ENCODE assay signal across 8 mouse cellular contexts in genomic region chr11:88180467-88180958, GRCm38 (mm10). TPM values are rescaled to one million over a fixed set of nuclear protein-coding genes. Genes with fewer than 3 reads are reported as not detected.
A peak's percentile ranks its signal among the peaks of the same experiment; 100 is the strongest.
DNase-seq lines count a peak whose midpoint lies in the region; ATAC-seq and TF ChIP-seq lines count a peak whose summit lies in the region.

No protein-coding gene starts in this region.

- peak overlapping the region; percentile 46 for H3K4me3 ChIP-seq in E14TG2a.4 (replicated peaks; ENCODE audit: low read length)
- H3K4me3 ChIP-seq in limb, embryonic 14.5 days (replicated peaks; ENCODE audit: low read length): no peak overlapping the region
- H3K4me3 ChIP-seq in stomach, postnatal 0 days (ENCODE audit: low read depth, low read length): no peak overlapping the region

- H3K9me3 ChIP-seq in E14TG2a.4 (ENCODE audit: low read length): no peaks in the 10 kb centered on the region
- H3K9me3 ChIP-seq in limb, embryonic 14.5 days (ENCODE audit: control insufficient read depth, low read length): no peaks in the 10 kb centered on the region
- no peaks in the 10 kb centered on the region for H3K9me3 ChIP-seq in stomach, postnatal 0 days (ENCODE audit: control insufficient read depth, low read length)

- ATAC-seq in limb, embryonic 14.5 days (ENCODE audit: low FRiP score, low read depth): peak; percentile 74
- ATAC-seq in stomach, postnatal 0 days (ENCODE audit: low FRiP score, low TSS enrichment): peak; percentile 67
- no peak for ATAC-seq in granulocyte monocyte progenitor cell, adult 5-6 weeks (replicated peaks; ENCODE audit: poor library complexity, severe bottlenecking)

- peak overlapping the region; percentile 92 for H3K27ac ChIP-seq in limb, embryonic 14.5 days (replicated peaks; ENCODE audit: low read depth, low read length)
- H3K27ac ChIP-seq in stomach, postnatal 0 days (replicated peaks): peak overlapping the region; percentile 86

- no peak for TF ChIP-seq POLR2A in limb, embryonic 14.5 days (IDR thresholded peaks at IDR 0.05; ENCODE audit: borderline replicate concordance, extremely low read depth, insufficient read depth, insufficient read length)

- 4% methylated on average over 6 of the region's 6 CpGs for WGBS in limb, embryonic 14.5 days
- WGBS in stomach, postnatal 0 days: 21% methylated on average over 6 of the region's 6 CpGs

- peak; percentile 68 to 71 for DNase-seq in cerebellum, postnatal 10 days
- no peak for DNase-seq in cerebellum, adult 11-12 months
- DNase-seq in gastrocnemius, postnatal 36 days: peak; percentile 54 to 68
- peak; percentile 81 for DNase-seq in limb, embryonic 14.5 days (ENCODE audit: low spot score)
- DNase-seq in stomach, postnatal 0 days (ENCODE audit: low spot score): no peak
- no peak for DNase-seq in urinary bladder, postnatal 4 days (ENCODE audit: low spot score in 2 of 2)

- H3K27me3 ChIP-seq in E14TG2a.4 (ENCODE audit: insufficient read depth, low read length): peaks cover 37% of the 10 kb centered on the region
- no peaks in the 10 kb centered on the region for H3K27me3 ChIP-seq in limb, embryonic 14.5 days (ENCODE audit: control insufficient read depth, insufficient read depth, low read length)
- H3K27me3 ChIP-seq in stomach, postnatal 0 days (ENCODE audit: control insufficient read depth, insufficient read depth, low read length): no peaks in the 10 kb centered on the region

- H3K4me1 ChIP-seq in E14TG2a.4 (replicated peaks; ENCODE audit: low read depth, low read length): peaks cover 65% of the 10 kb centered on the region
- peaks cover 31% of the 10 kb centered on the region for H3K4me1 ChIP-seq in limb, embryonic 14.5 days (ENCODE audit: control insufficient read depth, insufficient read depth, low read length)
- H3K4me1 ChIP-seq in stomach, postnatal 0 days (replicated peaks; ENCODE audit: control insufficient read depth, insufficient read depth): peaks cover 4% of the 10 kb centered on the region; the same call in 1 of the 2 replicates

- TF ChIP-seq EP300 in stomach, postnatal 0 days (optimal IDR thresholded peaks at IDR 0.05): no peak

- H3K36me3 ChIP-seq in E14TG2a.4 (ENCODE audit: insufficient read depth, low read length): peaks cover 4% of the 10 kb centered on the region; the same call in 1 of the 2 replicates
- H3K36me3 ChIP-seq in limb, embryonic 14.5 days (ENCODE audit: control insufficient read depth, insufficient read depth, low read length): peaks cover 42% of the 10 kb centered on the region
- peaks cover 5% of the 10 kb centered on the region; the same call in 1 of the 2 replicates for H3K36me3 ChIP-seq in stomach, postnatal 0 days (ENCODE audit: control insufficient read depth, insufficient read depth, low read length)

- TF ChIP-seq CTCF in E14TG2a.4 (conservative IDR thresholded peaks at IDR 0.05; ENCODE audit: low read length): no peak
- peak; percentile 49 for TF ChIP-seq CTCF in stomach, postnatal 0 days (IDR thresholded peaks at IDR 0.05; ENCODE audit: low read depth)

- H3K9ac ChIP-seq in limb, embryonic 14.5 days (ENCODE audit: low read depth, low read length, severe bottlenecking): no peak overlapping the region
- H3K9ac ChIP-seq in stomach, postnatal 0 days (ENCODE audit: low read length): no peak overlapping the region; the same call in 1 of the 2 replicates

- intact Hi-C loops in gastrocnemius, postnatal 36 days (cut with DNase I): no loop called here

- peak overlapping the region; percentile 40 for H3K4me2 ChIP-seq in limb, embryonic 14.5 days (replicated peaks; ENCODE audit: low read depth, low read length, severe bottlenecking)
- 0 out of 2 replicates have a peak overlapping the region, but pooled peaks have one; percentile 12 for H3K4me2 ChIP-seq in stomach, postnatal 0 days (replicated peaks; ENCODE audit: low read depth)

RNA-seq across cellular contexts. Expression of gene Mrps23, which starts 23.7 kb away (rescaled TPM):
- 100 to 1,000 TPM; 123 to 140 TPM for total RNA-seq in gastrocnemius, postnatal 36 days (2021)
- polyA plus RNA-seq in limb, embryonic 14.5 days (2012; rRNA removed): 46.9 and 63.5 TPM in 2 replicates
- 60.2 and 64.7 TPM in 2 replicates for polyA plus RNA-seq in limb, embryonic 14.5 days (2014; fragmentation: Nextera tagmentation; extraction: Ambion mirVana)
- 54.7 and 55.4 TPM in 2 replicates for polyA plus RNA-seq in stomach, postnatal 0 days (2015; fragmentation: Nextera tagmentation; extraction: Ambion mirVana)
- total RNA-seq in granulocyte monocyte progenitor cell, adult 5-6 weeks (2014; fragmentation: Nextera tagmentation): 69.0 and 88.8 TPM in 2 replicates
- total RNA-seq in granulocyte monocyte progenitor cell, adult 5-6 weeks (2017): 54.9 and 57.7 TPM in 2 replicates

Comparison
In these comparisons a context has a peak if more than half of its experiments do, and no peak if none do; other contexts are left out.
1. DNase-seq: peak in cerebellum, postnatal 10 days (2 of 2), gastrocnemius, postnatal 36 days (2 of 2) and limb, embryonic 14.5 days (single experiment); none in cerebellum, adult 11-12 months (single experiment), stomach, postnatal 0 days (single experiment) and urinary bladder, postnatal 4 days (0 of 2).